Mouse (Mus musculus): ENCODE measurements around the gene Ube2o. TPM values are rescaled to one million over a fixed set of nuclear protein-coding genes. Genes with fewer than 3 reads are reported as not detected.

Gene Ube2o
- polyA plus RNA-seq, 1 experiment from 2014 or later, result 23.5 TPM

GRCm38 (mm10) chr11:116533341-116534153, 47.7 kb downstream of the Ube2o start:
- H3K9me3 ChIP-seq (ENCODE audit: control insufficient read depth, low read length), result no peaks in the 10 kb centered on the region
- ATAC-seq (replicated peaks; ENCODE audit: low FRiP score) (peak; percentile 40; the same call in 1 of the 2 replicates), DNase-seq (ENCODE audit: low spot score) (peak; percentile 75)
- WGBS, result under 1% methylated on average over 62 of the region's 63 CpGs
- H3K27ac ChIP-seq (ENCODE audit: low read depth, low read length), result no peak overlapping the region
- peak overlapping the region; percentile 29; the same call in 1 of the 2 replicates for H3K9ac ChIP-seq (ENCODE audit: low read length)
- peak overlapping the region; percentile 94 for H3K4me2 ChIP-seq (ENCODE audit: low read depth, low read length, severe bottlenecking)
- no peaks in the 10 kb centered on the region for H3K36me3 ChIP-seq (ENCODE audit: control insufficient read depth, insufficient read depth, low read length)
- peaks cover 43% of the 10 kb centered on the region for H3K27me3 ChIP-seq (ENCODE audit: control insufficient read depth, insufficient read depth, low read length)
- H3K4me3 ChIP-seq (ENCODE audit: low read depth, low read length), result peak overlapping the region; percentile 43
- H3K4me1 ChIP-seq (replicated peaks; ENCODE audit: control insufficient read depth, insufficient read depth, low read length), result peaks cover 30% of the 10 kb centered on the region

GRCm38 (mm10) chr11:116532810-116533338, 48.4 kb downstream of the Ube2o start:
- peaks cover 30% of the 10 kb centered on the region for H3K4me1 ChIP-seq (replicated peaks; ENCODE audit: control insufficient read depth, insufficient read depth, low read length)
- DNase-seq (ENCODE audit: low spot score) (peak; percentile 79), ATAC-seq (replicated peaks; ENCODE audit: low FRiP score) (no peak; the same call in 1 of the 2 replicates)
- H3K27ac ChIP-seq (ENCODE audit: low read depth, low read length), result no peak overlapping the region
- H3K36me3 ChIP-seq (ENCODE audit: control insufficient read depth, insufficient read depth, low read length), result no peaks in the 10 kb centered on the region
- WGBS, result under 1% methylated on average over 50 of the region's 50 CpGs
- H3K4me2 ChIP-seq (ENCODE audit: low read depth, low read length, severe bottlenecking), result peak overlapping the region; percentile 94
- H3K4me3 ChIP-seq (ENCODE audit: low read depth, low read length), result peak overlapping the region; percentile 43
- H3K9me3 ChIP-seq (ENCODE audit: control insufficient read depth, low read length), result no peaks in the 10 kb centered on the region
- peaks cover 43% of the 10 kb centered on the region for H3K27me3 ChIP-seq (ENCODE audit: control insufficient read depth, insufficient read depth, low read length)
- peak overlapping the region; percentile 49 for H3K9ac ChIP-seq (ENCODE audit: low read length)

GRCm38 (mm10) chr11:116532262-116532809, 48.9 kb downstream of the Ube2o start:
- peaks cover 30% of the 10 kb centered on the region for H3K4me1 ChIP-seq (replicated peaks; ENCODE audit: control insufficient read depth, insufficient read depth, low read length)
- H3K4me2 ChIP-seq (ENCODE audit: low read depth, low read length, severe bottlenecking), result peak overlapping the region; percentile 94
- DNase-seq (ENCODE audit: low spot score), result peak; percentile 67
- H3K27me3 ChIP-seq (ENCODE audit: control insufficient read depth, insufficient read depth, low read length), result peaks cover 43% of the 10 kb centered on the region
- WGBS, result under 1% methylated on average over 30 of the region's 30 CpGs
- no peaks in the 10 kb centered on the region for H3K36me3 ChIP-seq (ENCODE audit: control insufficient read depth, insufficient read depth, low read length)
- H3K27ac ChIP-seq (ENCODE audit: low read depth, low read length), result no peak overlapping the region
- peak overlapping the region; percentile 43 for H3K4me3 ChIP-seq (ENCODE audit: low read depth, low read length)
- peak overlapping the region; percentile 49 for H3K9ac ChIP-seq (ENCODE audit: low read length)
- no peak for ATAC-seq (replicated peaks; ENCODE audit: low FRiP score)
- no peaks in the 10 kb centered on the region for H3K9me3 ChIP-seq (ENCODE audit: control insufficient read depth, low read length)

GRCm38 (mm10) chr11:116531371-116532191, 49.7 kb downstream of the Ube2o start:
- peaks cover 43% of the 10 kb centered on the region for H3K27me3 ChIP-seq (ENCODE audit: control insufficient read depth, insufficient read depth, low read length)
- peaks cover 30% of the 10 kb centered on the region for H3K4me1 ChIP-seq (replicated peaks; ENCODE audit: control insufficient read depth, insufficient read depth, low read length)
- H3K4me2 ChIP-seq (ENCODE audit: low read depth, low read length, severe bottlenecking), result peak overlapping the region; percentile 94
- peak overlapping the region; percentile 43 for H3K4me3 ChIP-seq (ENCODE audit: low read depth, low read length)
- no peaks in the 10 kb centered on the region for H3K36me3 ChIP-seq (ENCODE audit: control insufficient read depth, insufficient read depth, low read length)
- no peak overlapping the region for H3K27ac ChIP-seq (ENCODE audit: low read depth, low read length)
- DNase-seq (ENCODE audit: low spot score), result peak; percentile 62
- ATAC-seq (replicated peaks; ENCODE audit: low FRiP score), result no peak
- H3K9ac ChIP-seq (ENCODE audit: low read length), result peak overlapping the region; percentile 35
- no peaks in the 10 kb centered on the region for H3K9me3 ChIP-seq (ENCODE audit: control insufficient read depth, low read length)
- 2% methylated on average over 48 of the region's 48 CpGs for WGBS

- H3K4me2 ChIP-seq (ENCODE audit: low read depth, low read length, severe bottlenecking), result peak within 1 kb of the TSS; percentile 94
- no peaks in the 10 kb centered on the region for H3K9me3 ChIP-seq (ENCODE audit: control insufficient read depth, low read length)
- peak; percentile 67 for DNase-seq (ENCODE audit: low spot score)
- no peak within 1 kb of the TSS for H3K27ac ChIP-seq (ENCODE audit: low read depth, low read length)
- 0 out of 2 replicates have a peak, but pooled peaks have one; percentile 19 for ATAC-seq (replicated peaks; ENCODE audit: low FRiP score)
- peak within 1 kb of the TSS; percentile 35 for H3K9ac ChIP-seq (ENCODE audit: low read length)
- WGBS, result 16% methylated on average over 11 of the region's 11 CpGs
- H3K36me3 ChIP-seq (ENCODE audit: control insufficient read depth, insufficient read depth, low read length), result no peaks in the 10 kb centered on the region
- H3K4me1 ChIP-seq (replicated peaks; ENCODE audit: control insufficient read depth, insufficient read depth, low read length), result peaks cover 30% of the 10 kb centered on the region
- peaks cover 43% of the 10 kb centered on the region for H3K27me3 ChIP-seq (ENCODE audit: control insufficient read depth, insufficient read depth, low read length)
- peak within 1 kb of the TSS; percentile 43 for H3K4me3 ChIP-seq (ENCODE audit: low read depth, low read length)
Observed at GRCm38 (mm10) chr11:116530187-116531147, 50.8 kb downstream of the Ube2o start, which contains the start of gene Sphk1. Sphk1 (plus strand) TSS chr11:116530925.

GRCm38 (mm10) chr11:116528636-116529320, 52.5 kb downstream of the Ube2o start:
- H3K4me3 ChIP-seq (ENCODE audit: low read depth, low read length), result no peak overlapping the region
- no peak overlapping the region for H3K9ac ChIP-seq (ENCODE audit: low read length)
- DNase-seq (ENCODE audit: low spot score), result no peak
- no peaks in the 10 kb centered on the region for H3K9me3 ChIP-seq (ENCODE audit: control insufficient read depth, low read length)
- H3K27me3 ChIP-seq (ENCODE audit: control insufficient read depth, insufficient read depth, low read length), result peaks cover 37% of the 10 kb centered on the region
- H3K4me1 ChIP-seq (replicated peaks; ENCODE audit: control insufficient read depth, insufficient read depth, low read length), result peaks cover 27% of the 10 kb centered on the region
- H3K27ac ChIP-seq (ENCODE audit: low read depth, low read length), result no peak overlapping the region
- H3K4me2 ChIP-seq (ENCODE audit: low read depth, low read length, severe bottlenecking), result no peak overlapping the region
- 79% methylated on average over 8 of the region's 8 CpGs for WGBS
- ATAC-seq (replicated peaks; ENCODE audit: low FRiP score), result no peak
- no peaks in the 10 kb centered on the region for H3K36me3 ChIP-seq (ENCODE audit: control insufficient read depth, insufficient read depth, low read length)

GRCm38 (mm10) chr11:116523699-116524189, 57.5 kb downstream of the Ube2o start:
- no peak for ATAC-seq (replicated peaks; ENCODE audit: low FRiP score)
- Histone ChIP-seq H3K36me3 (ENCODE audit: control insufficient read depth, insufficient read depth, low read length) (no peaks in the 10 kb centered on the region), H3K9me3 (ENCODE audit: control insufficient read depth, low read length) (no peaks in the 10 kb centered on the region)

More at GRCm38 (mm10) chr11:116523699-116524189, 57.5 kb downstream of the Ube2o start:
- DNase-seq (ENCODE audit: low spot score), result no peak
- 38% methylated on average over 5 of the region's 5 CpGs for WGBS
- no peak overlapping the region for H3K4me2 ChIP-seq (ENCODE audit: low read depth, low read length, severe bottlenecking)
- H3K4me1 ChIP-seq (replicated peaks; ENCODE audit: control insufficient read depth, insufficient read depth, low read length), result no peaks in the 10 kb centered on the region
- no peak overlapping the region for H3K4me3 ChIP-seq (ENCODE audit: low read depth, low read length)
- H3K27ac ChIP-seq (ENCODE audit: low read depth, low read length), result no peak overlapping the region
- no peak overlapping the region for H3K9ac ChIP-seq (ENCODE audit: low read length)
- no peaks in the 10 kb centered on the region for H3K27me3 ChIP-seq (ENCODE audit: control insufficient read depth, insufficient read depth, low read length)

Data from forebrain, embryonic 11.5 days (tissue).